Mouse (Mus musculus) CD4-positive, CD25-positive, alpha-beta regulatory T cell, adult 4 months (primary cell): ENCODE measurements around the gene Myo19. TPM values are rescaled to one million over a fixed set of nuclear protein-coding genes. Genes with fewer than 3 reads are reported as not detected.
"Not testable (repeated sequence)": the region's sequence is repeated elsewhere in the genome, so short reads cannot be mapped to it uniquely, and the experiment has no call there.

Source experiments
- ATAC-seq: one replicate; pipeline ENCODE4 v1.8.0; 2017
- polyA plus RNA-seq, 2 experiments: library from polyadenylated mRNA; unstranded; fragments of 100-300 nt; shearing (Covaris generic); gene quantifications; one replicate each; pipeline ENCODE4 v1.2.1; 2017

Myo19 gene
- polyA plus RNA-seq = 1 to 10 TPM; 2.8 to 2.9 TPM

- peak; percentile 92 for ATAC-seq
These were observed at the start of gene Myo19, which contains the start of gene Pigw for GRCm38 (mm10) chr11:84879772-84880464. Gene Myo19, plus strand, starts transcription at chr11:84880148. Gene Pigw, minus strand, starts transcription at chr11:84880285.

- ATAC-seq = no peak
These were observed 40.6 kb upstream of the Myo19 start for GRCm38 (mm10) chr11:84839330-84839729.

GRCm38 (mm10) chr11:84846741-84847474, 33.0 kb upstream of the Myo19 start:
- no peak for ATAC-seq

GRCm38 (mm10) chr11:84847475-84848090, 32.4 kb upstream of the Myo19 start:
- no peak for ATAC-seq

GRCm38 (mm10) chr11:84855285-84855684, 24.7 kb upstream of the Myo19 start:
- no peak for ATAC-seq

- ATAC-seq = no peak
These were observed 14.7 kb upstream of the Myo19 start for GRCm38 (mm10) chr11:84865268-84865667.

- ATAC-seq = no peak
These were observed 12.4 kb upstream of the Myo19 start for GRCm38 (mm10) chr11:84867586-84867985.

- no peak for ATAC-seq
These were observed 11.1 kb upstream of the Myo19 start for GRCm38 (mm10) chr11:84868786-84869259.

GRCm38 (mm10) chr11:84869537-84870232, 10.3 kb upstream of the Myo19 start:
- ATAC-seq = peak; percentile 73

- ATAC-seq = peak; percentile 71
These were observed 9.5 kb upstream of the Myo19 start, which contains the start of gene Ggnbp2 for GRCm38 (mm10) chr11:84870337-84871043. Gene Ggnbp2, minus strand, starts transcription at chr11:84870817.

GRCm38 (mm10) chr11:84871046-84871445, 8.9 kb upstream of the Myo19 start:
- ATAC-seq = no peak

- no peak for ATAC-seq
These were observed 8.3 kb upstream of the Myo19 start for GRCm38 (mm10) chr11:84871548-84872069.

- ATAC-seq = no peak
These were observed 6.7 kb upstream of the Myo19 start for GRCm38 (mm10) chr11:84873042-84873833.

- ATAC-seq = not testable (repeated sequence)
These were observed 3.9 kb upstream of the Myo19 start for GRCm38 (mm10) chr11:84876020-84876419.

GRCm38 (mm10) chr11:84879007-84879771, 759 bp upstream of the Myo19 start:
- ATAC-seq = no peak

- peak; percentile 30 for ATAC-seq
These were observed 565 bp downstream of the Myo19 start for GRCm38 (mm10) chr11:84880465-84880961.

GRCm38 (mm10) chr11:84880971-84881370, 1.0 kb downstream of the Myo19 start:
- no peak for ATAC-seq

- ATAC-seq = no peak
These were observed 2.4 kb downstream of the Myo19 start for GRCm38 (mm10) chr11:84882346-84882745.

GRCm38 (mm10) chr11:84885238-84885637, 5.3 kb downstream of the Myo19 start:
- ATAC-seq = no peak

- no peak for ATAC-seq
These were observed 6.3 kb downstream of the Myo19 start for GRCm38 (mm10) chr11:84886236-84886635.
